In the genomic region with DNA sequence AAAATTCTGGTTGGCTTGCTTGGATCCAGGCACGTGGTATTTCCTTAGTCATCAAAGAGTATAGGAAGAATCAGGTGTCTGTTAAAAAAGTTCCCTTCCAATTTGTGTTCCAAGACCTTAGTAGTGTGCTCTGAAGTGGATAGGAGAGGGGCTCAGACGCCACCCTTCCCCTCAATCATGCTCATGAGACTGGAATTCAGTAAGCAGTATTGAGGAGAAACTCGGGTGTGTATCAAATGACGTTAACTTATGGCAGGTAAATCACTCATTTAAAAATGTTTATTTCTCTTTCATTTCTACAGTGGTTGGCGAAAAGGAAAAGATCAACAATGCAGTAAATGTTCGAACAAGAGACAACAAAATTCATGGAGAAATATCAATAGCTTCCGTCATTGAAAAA, we compare ENCODE assay signal across 8 mouse cellular contexts. TPM values are rescaled to one million over a fixed set of nuclear protein-coding genes. Genes with fewer than 3 reads are reported as not detected.
DNase-seq lines count a peak whose midpoint lies in the region; ATAC-seq and TF ChIP-seq lines count a peak whose summit lies in the region.

A gene (plus strand): TSS at position 301 of the 400 bp plus-strand sequence.

- no peak for ATAC-seq in kidney, embryonic 14.5 days (ENCODE audit: low FRiP score, low TSS enrichment)
- ATAC-seq in intestine, postnatal 0 days, result no peak

- no peak within 1 kb of the TSS for H3K9ac ChIP-seq in kidney, embryonic 14.5 days (ENCODE audit: low read depth, low read length)
- no peak within 1 kb of the TSS for H3K9ac ChIP-seq in intestine, postnatal 0 days (ENCODE audit: low read depth, low read length)

- peaks cover 3% of the 10 kb centered on the region; the same call in 1 of the 2 replicates for H3K36me3 ChIP-seq in kidney, embryonic 14.5 days (ENCODE audit: control insufficient read depth, insufficient read depth, low read length)
- H3K36me3 ChIP-seq in intestine, postnatal 0 days (ENCODE audit: control insufficient read depth, insufficient read depth), result peaks cover 5% of the 10 kb centered on the region; the same call in 1 of the 2 replicates
- peaks cover 21% of the 10 kb centered on the region for H3K36me3 ChIP-seq in midbrain, embryonic 10.5 days

- no peak for TF ChIP-seq CTCF in intestine, postnatal 0 days (IDR thresholded peaks at IDR 0.05; ENCODE audit: low read depth)

- DNase-seq in kidney, adult 8-10 months, result no peak
- no peak for DNase-seq in adrenal gland, adult 8-10 months
- DNase-seq in gastrocnemius, postnatal 4 days (ENCODE audit: low spot score in 2 of 2), result no peak
- DNase-seq in midbrain, embryonic 10.5 days (ENCODE audit: low spot score), result no peak
- no peak for DNase-seq in embryo, embryonic 10 days (ENCODE audit: low spot score)
- DNase-seq in spleen, postnatal 4 days (ENCODE audit: low spot score in 2 of 2), result no peak

- H3K4me3 ChIP-seq in kidney, embryonic 14.5 days (ENCODE audit: low read length), result no peak within 1 kb of the TSS
- no peak within 1 kb of the TSS for H3K4me3 ChIP-seq in intestine, postnatal 0 days (ENCODE audit: low read depth, low read length)
- H3K4me3 ChIP-seq in midbrain, embryonic 10.5 days, result no peak within 1 kb of the TSS

- no peak within 1 kb of the TSS for H3K27ac ChIP-seq in kidney, embryonic 14.5 days (ENCODE audit: low read depth, low read length)
- no peak within 1 kb of the TSS for H3K27ac ChIP-seq in intestine, postnatal 0 days (ENCODE audit: low read depth, low read length)
- H3K27ac ChIP-seq in midbrain, embryonic 10.5 days (replicated peaks), result no peak within 1 kb of the TSS

- no peaks in the 10 kb centered on the region for H3K27me3 ChIP-seq in kidney, embryonic 14.5 days (ENCODE audit: control insufficient read depth, insufficient read depth, low read length)
- no peaks in the 10 kb centered on the region for H3K27me3 ChIP-seq in intestine, postnatal 0 days (replicated peaks; ENCODE audit: control insufficient read depth, insufficient read depth, low read length)
- no peaks in the 10 kb centered on the region for H3K27me3 ChIP-seq in midbrain, embryonic 10.5 days (ENCODE audit: low read depth, poor library complexity, severe bottlenecking)

- WGBS in kidney, embryonic 14.5 days, result 86% methylated on average over 7 of the region's 7 CpGs
- WGBS in intestine, postnatal 0 days, result 88% methylated on average over 7 of the region's 7 CpGs
- 90% methylated on average over 7 of the region's 7 CpGs for WGBS in midbrain, embryonic 10.5 days

- H3K9me3 ChIP-seq in kidney, embryonic 14.5 days (ENCODE audit: control insufficient read depth, low read length), result no peaks in the 10 kb centered on the region
- no peaks in the 10 kb centered on the region for H3K9me3 ChIP-seq in intestine, postnatal 0 days (ENCODE audit: control insufficient read depth)
- no peaks in the 10 kb centered on the region for H3K9me3 ChIP-seq in midbrain, embryonic 10.5 days (replicated peaks)

- no peak within 1 kb of the TSS for H3K4me2 ChIP-seq in kidney, embryonic 14.5 days (replicated peaks; ENCODE audit: low read depth, low read length)
- no peak within 1 kb of the TSS for H3K4me2 ChIP-seq in intestine, postnatal 0 days (replicated peaks; ENCODE audit: low read depth)

- H3K4me1 ChIP-seq in kidney, embryonic 14.5 days (ENCODE audit: control insufficient read depth, insufficient read depth, low read length), result peaks cover 14% of the 10 kb centered on the region; the same call in 1 of the 2 replicates
- peaks cover 3% of the 10 kb centered on the region; the same call in 1 of the 2 replicates for H3K4me1 ChIP-seq in intestine, postnatal 0 days (replicated peaks; ENCODE audit: control insufficient read depth, insufficient read depth, low read length)
- peaks cover 22% of the 10 kb centered on the region for H3K4me1 ChIP-seq in midbrain, embryonic 10.5 days

RNA-seq across cellular contexts. Expression of the gene that starts here (rescaled TPM):
- 87.0 and 108 TPM in 2 replicates for polyA plus RNA-seq in kidney, embryonic 14.5 days (2014; fragmentation: Nextera tagmentation; extraction: Ambion mirVana)
- total RNA-seq in adrenal gland, adult 8-10 months (2022), result 10 to 100 TPM; 66.8 to 77.9 (median 68.9) TPM
- 10 to 100 TPM; 16.2 to 22.0 TPM for total RNA-seq in gastrocnemius, postnatal 4 days (2021)
- polyA plus RNA-seq in intestine, postnatal 0 days (2015; fragmentation: Nextera tagmentation; extraction: Ambion mirVana), result 55.2 and 62.4 TPM in 2 replicates
- 84.1 and 89.5 TPM in 2 replicates for polyA plus RNA-seq in midbrain, embryonic 10.5 days (2016; fragmentation: Nextera tagmentation; extraction: Ambion mirVana)
